Mouse (Mus musculus) right cerebral cortex, postnatal 14 days (tissue): ENCODE data around the gene Wdr19.
"Not testable (repeated sequence)": the region's sequence is repeated elsewhere in the genome, so short reads cannot be mapped to it uniquely, and the experiment has no call there.

Experiments
- DNase-seq: peaks from one replicate; pipeline ENCODE4 v3.0.0; 2022

Wdr19 gene

GRCm38 (mm10) chr5:65204726-65205125 lies 5.2 kb downstream of the Wdr19 start:
- DNase-seq = no peak

- peak; percentile 29 for DNase-seq
Observed at GRCm38 (mm10) chr5:65213321-65213720, 13.8 kb downstream of the Wdr19 start.

- DNase-seq = no peak
Observed at GRCm38 (mm10) chr5:65217305-65218269, 18.1 kb downstream of the Wdr19 start.

- DNase-seq = no peak
Observed at GRCm38 (mm10) chr5:65221037-65221436, 21.5 kb downstream of the Wdr19 start.

GRCm38 (mm10) chr5:65224056-65224455 lies 24.6 kb downstream of the Wdr19 start:
- no peak for DNase-seq

- DNase-seq = no peak
Observed at GRCm38 (mm10) chr5:65231289-65232003, 31.9 kb downstream of the Wdr19 start.

- DNase-seq = no peak
Observed at GRCm38 (mm10) chr5:65242740-65243139, 43.2 kb downstream of the Wdr19 start.

GRCm38 (mm10) chr5:65247296-65247695 lies 47.8 kb downstream of the Wdr19 start:
- no peak for DNase-seq

- no peak for DNase-seq
Observed at GRCm38 (mm10) chr5:65250185-65250855, 50.8 kb downstream of the Wdr19 start.

- DNase-seq = no peak
Observed at GRCm38 (mm10) chr5:65257910-65258505, 58.5 kb downstream of the Wdr19 start.

GRCm38 (mm10) chr5:65273966-65274365 lies 74.5 kb downstream of the Wdr19 start:
- DNase-seq = no peak

- DNase-seq = no peak
Observed at GRCm38 (mm10) chr5:65279133-65279651, 79.7 kb downstream of the Wdr19 start.

- no peak for DNase-seq
Observed at GRCm38 (mm10) chr5:65281216-65281615, 81.7 kb downstream of the Wdr19 start.

- DNase-seq = no peak
Observed at GRCm38 (mm10) chr5:65284171-65284570, 84.7 kb downstream of the Wdr19 start.

- DNase-seq = no peak
Observed at GRCm38 (mm10) chr5:65287751-65288701, 88.5 kb downstream of the Wdr19 start.

- not testable (repeated sequence) for DNase-seq
Observed at GRCm38 (mm10) chr5:65289009-65289408, 89.5 kb downstream of the Wdr19 start.

- no peak for DNase-seq
Observed at GRCm38 (mm10) chr5:65293627-65294026, 94.1 kb downstream of the Wdr19 start.

GRCm38 (mm10) chr5:65294270-65294669 lies 94.8 kb downstream of the Wdr19 start:
- DNase-seq = no peak

GRCm38 (mm10) chr5:65298167-65298950 lies 98.9 kb downstream of the Wdr19 start:
- DNase-seq = no peak

- not testable (repeated sequence) for DNase-seq
Observed at GRCm38 (mm10) chr5:65299623-65300022, 100.1 kb downstream of the Wdr19 start.

- no peak for DNase-seq
Observed at GRCm38 (mm10) chr5:65300121-65300520, 100.6 kb downstream of the Wdr19 start.
